Mouse (Mus musculus) bone marrow macrophage, adult 2 months (primary cell): Measurements from ENCODE around the gene Rhoa.

Experiments
- CTCF ChIP-seq: IDR thresholded peaks from 2 replicates; pipeline ENCODE4 v1.5.1; 2012; ENCODE audit warnings: low read depth, mild to moderate bottlenecking, low read length, moderate library complexity
- POLR2A ChIP-seq: IDR thresholded peaks from 2 replicates; pipeline ENCODE4 v1.6.1; 2012; ENCODE audit warnings: mild to moderate bottlenecking, low read depth, low read length, borderline replicate concordance

DNA sequence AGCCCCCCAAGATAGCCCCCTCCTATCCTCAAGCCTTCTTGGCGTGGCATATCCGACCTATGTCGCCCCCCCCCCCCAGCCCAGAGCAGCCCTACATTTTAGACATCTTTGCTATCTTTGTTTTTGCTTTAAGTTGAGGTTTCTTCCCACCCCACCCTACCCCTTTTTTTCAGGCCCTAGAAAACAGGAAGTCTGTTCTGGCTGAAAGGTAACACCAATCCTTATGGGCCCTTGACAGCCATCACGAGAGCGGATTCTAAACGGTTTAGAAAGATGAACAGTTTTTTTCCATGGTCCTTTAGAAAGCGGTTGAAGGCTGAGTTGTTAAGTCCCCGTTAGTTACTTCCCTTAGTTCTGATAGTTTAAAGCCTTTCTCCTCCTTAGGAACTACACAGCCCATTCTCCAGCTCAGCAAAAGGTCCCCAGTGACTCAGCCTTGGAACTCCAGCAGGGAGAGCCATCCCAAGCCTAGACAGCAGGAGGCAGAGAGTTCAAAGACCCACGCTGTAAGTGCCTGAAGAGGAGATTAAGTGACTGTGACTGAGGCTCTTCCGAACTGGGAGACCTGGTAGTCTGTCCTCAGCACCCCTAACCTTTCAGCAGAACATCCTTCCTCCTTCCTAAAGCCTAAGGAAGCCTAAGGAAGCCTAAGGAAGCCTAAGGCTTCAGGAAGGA lies 39.5 kb upstream of the Rhoa start:
- TF ChIP-seq CTCF (no peak), POLR2A (no peak)
